Mouse (Mus musculus) bone marrow, adult 2 months (tissue): ENCODE measurements at regions not wholly inside any gene's neighbourhood (a gene's known extent, or its start where the extent isn't known, plus 50 kb on each side); places are given as distances from the start of the nearest gene placed in this dataset.

Source experiments
- H3K27ac ChIP-seq: fragments of 200-500 bp; 2 replicates; pipeline ENCODE4 v1.5.1; 2012; ENCODE audit warnings: low read depth, mild to moderate bottlenecking, control low read depth, inconsistent platforms, low read length; ENCODE audit not compliant: control insufficient read depth, poor library complexity, insufficient read depth
- H3K4me1 ChIP-seq: fragments of 200-500 bp; 2 replicates; pipeline ENCODE4 v1.6.1; 2011; ENCODE audit warnings: low read length; ENCODE audit not compliant: control insufficient read depth, insufficient read depth
- H3K4me3 ChIP-seq: fragments of 200-500 bp; replicated peaks from 2 replicates; pipeline ENCODE3; 2011; ENCODE audit warnings: mild to moderate bottlenecking, low read depth, low read length, control low read depth; ENCODE audit not compliant: control insufficient read depth
- CTCF ChIP-seq: fragments of 200-500 bp; IDR thresholded peaks from 2 replicates; pipeline ENCODE4 v1.5.1; 2011; ENCODE audit warnings: low read length, control low read depth; ENCODE audit not compliant: control insufficient read depth, insufficient read depth
- POLR2A ChIP-seq: fragments of 200-500 bp; IDR thresholded peaks from 2 replicates; pipeline ENCODE4 v1.6.1; 2011; ENCODE audit warnings: low read depth, mild to moderate bottlenecking, control low read depth, low read length, borderline replicate concordance; ENCODE audit not compliant: control insufficient read depth
- WGBS: fragments of 180-500 bp; shearing (Covaris S2); methylation state at CpG from one replicate; pipeline ENCODE4 v1.1.7; 2018; 5-methylcytosine and 5-hydroxymethylcytosine counted together

GRCm38 (mm10) chr12:32768744-32769535 lies 50.4 kb upstream of the Nampt start:
- no peak for TF ChIP-seq POLR2A
- TF ChIP-seq CTCF = no peak
- 59% methylated on average over 3 of the region's 3 CpGs for WGBS
- Histone ChIP-seq H3K4me3 (no peak overlapping the region), H3K27ac (no peak overlapping the region), H3K4me1 (peaks cover 4% of the 10 kb centered on the region)
